Mouse (Mus musculus): ENCODE data around the gene 3110082J24Rik.

Gene 3110082J24Rik

DNA sequence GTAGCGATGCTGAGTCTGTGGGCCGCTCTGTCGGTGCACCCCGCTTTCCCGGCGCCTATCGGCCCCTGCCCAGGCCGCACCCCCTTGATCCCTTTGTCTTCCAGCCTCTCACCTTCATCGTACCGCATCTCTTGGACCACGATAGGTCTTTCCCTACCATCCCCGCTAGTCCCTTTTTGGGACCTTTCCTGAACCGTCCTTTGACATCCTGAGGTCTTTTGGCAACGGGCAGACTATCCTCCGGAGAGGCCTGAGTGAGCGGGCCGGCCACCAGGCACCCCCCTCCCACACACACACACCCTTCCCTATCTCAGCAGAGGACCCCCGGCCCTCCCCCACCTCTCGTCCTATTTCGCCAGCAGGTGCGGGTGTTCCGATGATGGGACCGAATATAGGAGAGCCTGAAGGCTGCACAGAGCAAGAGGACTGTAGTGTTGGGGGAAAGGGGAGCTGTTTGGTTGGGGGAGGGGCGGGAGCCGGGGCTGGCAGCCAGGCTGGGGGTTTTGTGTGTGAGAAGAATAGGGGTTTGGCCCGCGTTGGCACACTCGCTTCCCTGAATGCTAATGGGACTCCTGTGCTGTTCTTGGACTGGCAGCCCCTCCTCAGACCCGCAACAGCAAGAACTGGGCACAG, at the start of gene 3110082J24Rik:
Gene 3110082J24Rik, minus strand, starts transcription at position 419 of the 633 bp plus-strand sequence.
- no peak for DNase-seq (ENCODE audit: low spot score)

DNA sequence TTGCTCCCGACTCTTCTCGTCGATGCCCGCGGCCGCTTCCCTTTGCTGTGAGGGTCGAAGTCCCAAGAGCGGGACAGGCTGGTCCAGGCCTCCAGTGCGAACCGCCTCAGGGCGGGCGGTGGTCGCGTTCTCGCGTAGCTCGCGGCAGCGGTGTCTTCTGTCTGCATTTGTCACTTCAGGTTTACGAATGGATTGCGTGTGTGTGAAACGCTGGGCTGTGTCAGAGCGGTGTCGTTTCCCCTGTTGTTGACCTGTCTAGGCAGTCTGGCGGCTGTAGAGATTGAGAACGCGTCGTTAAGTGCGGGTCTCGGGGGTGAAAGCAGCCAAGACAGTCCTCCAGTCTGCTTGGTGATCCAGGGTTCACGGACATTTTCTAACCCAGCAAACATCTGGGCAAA, 49.5 kb upstream of the 3110082J24Rik start:
- DNase-seq (ENCODE audit: low spot score): no peak

DNA sequence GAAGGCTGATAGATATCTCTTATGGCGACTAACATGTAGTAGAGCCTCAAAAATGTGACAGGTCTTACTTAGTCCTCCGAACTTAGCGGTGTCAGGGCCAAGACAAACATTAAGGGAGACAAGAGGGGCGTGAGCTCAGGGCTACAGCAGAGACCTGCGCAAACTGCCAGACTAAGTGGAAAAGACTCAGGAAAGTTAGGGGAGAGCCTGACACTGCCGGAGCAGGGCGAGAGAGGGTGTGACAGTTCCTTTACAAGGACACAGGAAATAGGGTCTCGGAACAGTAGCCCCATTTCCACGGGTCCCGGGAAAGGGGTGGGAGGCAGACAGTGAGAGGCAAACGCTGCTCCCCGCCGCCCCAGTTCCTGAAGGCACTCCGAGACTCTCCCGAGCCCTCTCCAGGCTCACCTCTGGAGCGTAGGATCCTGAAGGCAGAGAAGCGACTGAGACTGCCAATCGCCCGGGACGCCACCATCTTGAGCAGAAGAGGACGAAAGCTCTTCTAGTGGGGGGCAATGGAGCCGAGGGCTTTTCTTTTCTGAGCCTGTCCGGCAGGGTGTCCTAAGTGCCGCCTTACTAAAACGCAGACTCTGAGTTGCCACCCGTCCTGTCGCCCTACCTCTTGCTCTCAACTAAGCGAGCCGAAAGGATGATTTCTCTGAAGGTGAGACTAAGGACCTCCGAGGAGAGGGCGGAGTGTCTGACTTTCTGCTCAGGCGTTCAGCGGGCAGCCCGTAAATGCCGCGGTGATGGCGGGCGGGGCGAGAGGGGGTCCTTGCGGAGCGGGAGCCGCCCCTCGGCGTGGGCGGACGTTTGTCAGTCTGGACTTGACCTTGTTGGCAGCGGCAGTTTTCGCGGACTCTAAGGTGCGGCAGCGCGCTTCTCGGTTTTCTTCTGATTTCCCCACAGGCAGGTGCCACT, 48.8 kb upstream of the 3110082J24Rik start, which contains the start of the genes Hadha and Hadhb:
Gene Hadha, minus strand, starts transcription at position 689 of the 921 bp plus-strand sequence.
Gene Hadhb, plus strand, starts transcription at position 775 of the 921 bp plus-strand sequence.
- peak; percentile 87 for DNase-seq (ENCODE audit: low spot score)

DNA sequence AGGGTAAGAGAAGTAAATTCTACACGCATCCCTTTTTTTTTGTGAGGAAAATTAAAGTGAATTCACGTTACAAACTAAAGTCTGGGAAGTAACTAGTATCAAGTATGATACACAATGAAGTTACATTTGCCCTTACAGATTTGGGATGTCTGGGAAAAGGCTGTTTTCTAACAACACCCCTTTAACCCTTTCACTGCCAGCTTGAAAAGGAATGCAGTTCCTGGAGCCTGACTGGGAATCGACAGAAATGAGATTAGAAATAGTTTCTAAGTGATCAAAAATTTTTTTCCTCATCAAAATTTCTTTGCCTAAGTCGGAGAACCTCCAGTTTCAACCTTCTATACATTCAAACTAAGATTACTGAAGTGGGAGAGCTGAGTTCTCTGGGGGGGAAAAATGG, 48.1 kb upstream of the 3110082J24Rik start:
- peak; percentile 29 for DNase-seq (ENCODE audit: low spot score)

DNA sequence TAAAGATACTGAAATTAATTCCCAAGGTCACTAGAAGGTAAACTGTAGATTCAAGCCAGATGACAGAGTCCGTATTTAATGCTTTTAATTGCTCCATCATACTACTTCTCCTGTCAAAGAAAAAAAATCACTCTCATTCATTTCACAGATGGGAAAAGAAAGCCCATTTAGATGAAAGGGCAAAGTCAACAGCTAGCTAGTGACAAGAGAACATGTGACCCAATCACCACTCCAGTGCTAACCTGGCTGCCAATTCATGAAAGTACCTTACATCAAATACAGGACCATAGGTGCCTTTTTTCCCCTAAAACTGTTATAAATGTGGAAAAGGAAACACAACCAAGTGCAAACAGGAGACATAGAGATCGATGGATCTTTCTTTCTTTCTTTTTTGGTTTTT, 47.3 kb upstream of the 3110082J24Rik start:
- DNase-seq (ENCODE audit: low spot score): no peak

DNA sequence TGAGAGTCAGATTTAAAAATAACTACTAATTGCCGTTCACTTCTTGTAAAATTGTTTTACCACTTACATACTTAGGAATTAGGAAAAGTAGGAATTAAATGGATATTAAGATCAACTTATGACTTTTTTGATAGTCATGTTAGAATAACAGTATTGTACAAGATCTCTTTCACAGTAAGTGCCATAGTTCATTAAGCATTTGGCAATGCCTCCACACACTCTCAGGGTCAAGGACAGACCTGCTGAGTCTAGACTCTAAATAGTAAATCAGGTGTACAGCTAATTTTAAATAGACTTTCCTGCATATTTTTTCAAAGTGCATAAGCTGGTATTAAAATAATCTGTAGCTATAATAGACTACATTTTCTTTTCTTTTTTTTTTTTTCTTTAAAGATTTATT, 46.5 kb upstream of the 3110082J24Rik start:
- no peak for DNase-seq (ENCODE audit: low spot score)

DNA sequence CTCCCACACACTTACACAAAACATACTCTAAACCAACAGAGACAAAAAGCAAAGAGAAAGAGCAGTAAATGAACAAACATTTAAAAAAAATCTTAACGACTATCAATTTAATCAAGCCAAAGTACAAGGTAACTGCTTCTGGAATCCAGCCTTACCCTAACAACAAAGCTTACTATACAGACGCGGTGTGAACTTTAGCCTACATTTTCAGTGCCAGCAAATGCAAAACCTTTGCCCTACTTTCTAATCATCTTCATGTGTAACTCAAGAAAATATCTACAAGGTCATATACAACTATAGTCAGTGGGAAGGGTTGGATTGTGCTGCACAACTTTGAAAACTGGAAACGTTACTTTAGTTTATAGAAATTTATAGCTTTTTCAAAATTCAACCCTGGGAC, 46.1 kb upstream of the 3110082J24Rik start:
- DNase-seq (ENCODE audit: low spot score): no peak

DNA sequence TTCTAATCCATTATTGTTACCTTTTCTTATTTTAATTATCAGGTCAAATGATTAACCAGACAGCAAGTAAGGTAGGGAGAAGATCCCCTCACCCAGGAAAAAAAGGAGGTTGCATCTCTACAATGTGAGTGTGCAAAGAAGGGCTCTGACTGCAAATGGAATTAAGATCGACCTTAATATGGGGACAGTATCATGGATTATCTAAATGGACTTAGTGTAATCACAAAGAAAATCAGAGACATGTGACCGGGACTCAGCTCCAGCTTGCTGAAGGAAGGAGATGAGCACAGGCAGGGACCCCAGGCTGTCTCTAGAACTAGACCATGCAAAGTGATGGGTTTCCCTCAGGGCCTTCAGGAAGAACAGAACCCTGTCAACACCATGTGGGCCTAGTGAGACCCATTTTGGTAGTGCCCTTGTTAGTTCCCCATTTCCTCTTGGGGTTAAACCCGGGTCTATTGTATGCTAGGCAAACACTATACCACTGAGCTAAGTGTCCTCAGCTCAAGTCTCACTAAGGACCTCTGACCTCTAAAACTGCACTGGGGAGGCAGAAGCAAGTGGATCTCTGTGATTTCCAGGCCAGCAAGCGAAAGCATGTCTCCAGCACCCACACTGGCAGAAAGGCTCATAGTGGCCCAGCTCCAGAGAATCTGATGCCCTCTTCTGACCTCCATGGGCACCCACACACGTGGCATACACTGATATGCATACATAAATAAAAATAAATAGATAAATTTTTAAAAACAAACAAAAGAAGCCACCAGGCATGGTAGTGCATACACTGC, 42.4 kb upstream of the 3110082J24Rik start:
- DNase-seq (ENCODE audit: low spot score): no peak

DNA sequence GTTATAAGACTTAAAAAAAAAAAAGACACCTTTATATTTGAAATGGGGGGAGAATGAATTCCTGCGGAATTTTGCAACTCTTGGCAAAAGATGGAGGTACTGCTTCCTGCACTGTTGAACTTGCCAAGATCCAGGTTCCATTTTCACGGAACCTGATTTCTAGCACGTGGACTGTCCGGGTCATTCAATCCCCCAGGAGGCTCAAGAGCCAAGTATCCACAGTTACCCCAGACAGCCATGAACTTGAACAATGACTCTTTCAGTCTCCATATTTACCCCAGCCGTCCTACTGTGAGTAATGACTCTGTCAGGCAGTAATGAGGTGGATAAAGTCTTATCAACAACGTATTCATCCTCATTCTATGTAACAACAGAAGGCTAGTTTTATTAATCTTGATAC, 40.6 kb upstream of the 3110082J24Rik start:
- no peak for DNase-seq (ENCODE audit: low spot score)

DNA sequence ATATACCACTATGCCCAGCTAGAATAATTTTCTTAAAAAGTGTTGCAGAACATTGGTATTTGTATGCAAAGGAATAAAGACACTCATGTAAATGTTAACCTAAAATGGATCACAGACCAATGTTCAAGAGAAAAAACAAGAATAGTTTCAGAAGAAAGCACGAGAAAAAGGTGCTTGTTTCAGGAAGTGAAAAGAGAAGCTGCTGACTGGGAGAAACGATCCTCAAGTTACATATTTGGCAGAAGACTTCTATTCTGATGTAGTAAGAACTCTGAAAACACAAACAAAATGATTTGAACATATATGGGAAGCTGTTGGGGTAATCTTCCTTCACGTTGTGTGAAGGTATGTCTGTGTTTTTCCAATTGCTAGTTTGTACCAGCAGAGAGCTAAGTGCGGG, 32.3 kb upstream of the 3110082J24Rik start:
- DNase-seq (ENCODE audit: low spot score): no peak

DNA sequence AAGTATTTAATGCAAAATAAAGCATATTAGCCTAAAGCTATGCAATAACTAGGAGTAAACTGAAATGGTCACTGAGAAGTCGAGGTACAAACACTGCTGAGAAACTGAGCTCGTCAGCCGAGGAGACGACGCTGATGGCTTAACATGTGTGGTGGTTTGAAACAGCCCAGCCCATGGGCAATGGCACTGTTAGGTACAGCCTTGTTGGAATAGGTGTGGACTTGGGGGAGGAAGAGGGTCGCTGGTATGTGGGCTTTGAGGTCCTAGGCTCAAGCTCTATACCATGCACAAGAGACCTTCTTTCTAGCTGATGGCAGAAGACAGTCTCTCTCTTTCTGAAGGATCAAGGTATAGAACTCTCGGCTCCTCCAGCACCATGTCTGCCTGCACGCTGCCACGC, 31.4 kb upstream of the 3110082J24Rik start:
- no peak for DNase-seq (ENCODE audit: low spot score)

DNA sequence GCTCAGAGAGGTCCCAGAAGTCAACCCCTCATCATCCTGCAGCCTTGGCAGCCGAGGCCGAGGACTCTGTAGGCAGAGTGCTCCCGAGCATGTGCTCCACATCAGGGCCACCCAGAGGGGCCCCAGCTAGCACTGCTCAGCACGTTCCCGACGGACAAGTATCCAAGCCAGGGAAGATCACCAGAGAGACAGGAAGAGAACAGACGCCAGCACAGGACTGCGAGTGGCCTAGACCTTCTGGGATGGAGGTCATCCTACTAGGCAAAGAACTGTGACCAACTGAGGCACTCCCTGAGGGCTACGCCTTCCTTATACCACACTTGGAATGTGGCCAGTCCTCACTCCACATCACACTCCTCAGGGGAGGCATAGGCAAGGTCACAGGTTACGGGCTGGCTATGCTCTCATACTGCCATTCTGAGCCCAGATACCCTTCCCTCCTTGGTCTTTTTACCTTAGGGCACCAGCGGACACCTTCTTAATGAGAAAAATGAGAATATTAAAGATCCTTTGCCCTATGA, 29.9 kb upstream of the 3110082J24Rik start:
- DNase-seq (ENCODE audit: low spot score): no peak

DNA sequence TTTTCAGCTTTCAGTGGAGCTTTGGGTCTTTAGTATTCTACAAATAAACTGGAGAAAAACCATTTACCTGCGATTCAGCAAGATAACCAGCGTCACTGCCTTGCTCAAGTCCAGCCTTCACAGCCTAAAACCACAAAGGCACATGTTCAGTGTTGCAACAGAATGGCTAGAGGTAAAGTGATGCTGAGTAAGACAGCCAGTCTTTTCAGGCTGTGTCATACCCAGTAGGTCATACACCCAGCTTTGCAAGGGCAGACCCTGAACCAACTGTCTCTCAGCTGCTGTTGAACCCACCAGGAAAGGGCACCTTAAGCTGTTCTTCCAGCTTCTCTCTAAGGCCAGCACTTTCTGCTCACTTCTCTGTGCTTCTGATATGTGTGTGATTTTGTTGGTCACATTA, 26.3 kb upstream of the 3110082J24Rik start:
- DNase-seq (ENCODE audit: low spot score): no peak

DNA sequence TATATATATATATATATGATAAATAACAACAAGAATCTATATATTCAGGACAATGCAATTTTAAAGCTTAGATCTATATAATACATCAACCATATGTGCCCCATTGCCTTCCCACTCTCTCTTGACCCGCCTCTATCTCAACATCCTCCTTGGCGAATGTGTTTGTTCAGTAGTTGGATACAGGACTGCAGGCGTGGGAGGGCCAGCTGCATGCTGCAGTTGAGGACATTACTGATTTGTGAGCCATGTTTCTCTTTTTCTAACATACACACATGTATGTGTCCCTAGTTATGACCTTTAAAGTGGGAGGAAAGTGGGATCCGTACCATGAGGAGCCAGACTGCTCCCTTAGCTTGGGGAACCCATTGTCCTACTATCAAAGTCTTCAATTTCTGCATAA, 25.4 kb upstream of the 3110082J24Rik start:
- no peak for DNase-seq (ENCODE audit: low spot score)

DNA sequence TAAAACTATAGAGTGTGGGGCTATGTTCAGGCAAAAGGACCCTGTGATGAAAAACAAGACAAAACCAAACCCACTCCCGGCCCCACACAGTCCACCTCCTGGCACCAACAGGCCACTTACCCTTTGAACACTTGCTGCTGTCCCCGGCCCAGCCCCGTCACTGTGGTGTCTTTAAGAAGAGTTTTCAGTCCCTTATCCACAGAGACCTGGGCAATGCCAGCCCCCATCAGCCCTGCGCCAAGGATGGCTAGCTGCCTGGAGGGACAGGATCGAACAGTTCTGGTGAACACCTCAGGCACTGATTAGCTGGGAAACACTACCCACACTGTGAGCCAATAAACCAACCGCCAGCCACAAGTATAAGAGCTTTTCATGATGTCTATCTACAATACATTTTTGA, 22.8 kb upstream of the 3110082J24Rik start:
- DNase-seq (ENCODE audit: low spot score): no peak

DNA sequence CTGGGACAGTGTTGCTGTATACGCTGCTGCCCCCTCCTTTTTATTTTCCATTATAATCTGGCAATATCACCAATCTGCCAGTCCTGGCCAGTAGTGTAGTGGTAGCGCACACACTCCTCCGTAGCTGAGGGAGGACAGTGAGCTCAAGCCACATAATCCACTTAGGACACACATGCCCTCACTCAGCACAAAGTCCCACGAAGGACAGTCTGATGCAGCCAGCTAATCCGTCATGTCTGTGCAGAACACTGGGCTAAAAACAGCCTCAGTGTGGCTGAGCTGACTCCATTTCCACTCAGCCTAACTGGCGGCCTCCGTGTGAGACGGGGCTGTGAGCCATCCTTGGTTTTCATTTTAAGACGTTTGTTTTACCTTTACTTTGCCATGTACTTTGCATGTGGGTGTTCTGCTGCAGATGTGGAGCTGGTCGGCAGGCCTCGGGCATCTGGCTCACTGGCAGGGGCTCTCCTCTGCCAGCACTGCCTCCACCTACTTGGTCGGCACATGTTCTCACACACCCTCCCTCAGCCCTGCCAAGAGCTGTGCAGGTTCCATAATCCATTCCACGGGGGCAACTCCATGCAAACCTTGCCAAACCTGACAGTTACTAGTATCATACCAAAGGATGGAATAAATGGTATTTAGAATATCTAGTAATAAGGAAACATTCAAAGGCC, 22.2 kb upstream of the 3110082J24Rik start:
- no peak for DNase-seq (ENCODE audit: low spot score)

DNA sequence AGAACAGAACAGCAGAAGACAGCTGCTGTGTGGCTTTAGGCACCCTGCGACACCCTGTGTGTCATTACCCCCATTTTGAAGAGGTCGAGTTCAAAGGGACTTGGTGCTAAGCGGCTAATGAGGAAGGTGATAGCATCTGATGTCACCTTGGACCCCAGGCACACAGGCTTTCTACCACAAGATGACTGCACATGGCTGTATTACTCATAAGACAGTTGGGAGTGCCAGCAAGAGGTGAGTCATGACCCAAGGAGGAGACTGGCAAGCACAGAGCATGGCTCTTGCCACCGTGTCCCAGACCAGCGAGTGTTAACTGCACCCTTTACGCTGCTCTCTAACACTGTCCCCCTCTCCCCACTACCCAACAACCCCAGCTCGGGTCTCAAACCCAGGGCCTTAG, 20.9 kb upstream of the 3110082J24Rik start:
- DNase-seq (ENCODE audit: low spot score): no peak

DNA sequence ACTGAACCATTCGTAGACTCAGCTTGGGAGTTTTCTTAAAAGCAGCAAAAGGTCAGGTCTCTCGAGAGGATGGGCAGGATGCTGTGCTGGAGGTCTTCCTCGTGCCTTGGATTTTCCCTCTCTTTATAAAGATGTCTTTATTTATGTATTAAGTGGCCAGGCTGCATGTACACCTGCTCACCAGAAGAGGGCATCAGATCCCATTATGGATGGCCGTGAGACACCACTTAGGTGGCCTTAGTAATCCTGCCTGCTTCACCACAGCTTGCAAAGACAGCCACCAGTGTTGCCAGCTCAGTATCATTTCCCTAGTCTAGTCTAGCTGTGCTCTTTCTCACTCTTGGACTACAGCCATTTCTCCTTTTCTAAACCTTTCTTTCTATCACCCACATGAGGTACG, 19.7 kb upstream of the 3110082J24Rik start:
- DNase-seq (ENCODE audit: low spot score): peak; percentile 34

DNA sequence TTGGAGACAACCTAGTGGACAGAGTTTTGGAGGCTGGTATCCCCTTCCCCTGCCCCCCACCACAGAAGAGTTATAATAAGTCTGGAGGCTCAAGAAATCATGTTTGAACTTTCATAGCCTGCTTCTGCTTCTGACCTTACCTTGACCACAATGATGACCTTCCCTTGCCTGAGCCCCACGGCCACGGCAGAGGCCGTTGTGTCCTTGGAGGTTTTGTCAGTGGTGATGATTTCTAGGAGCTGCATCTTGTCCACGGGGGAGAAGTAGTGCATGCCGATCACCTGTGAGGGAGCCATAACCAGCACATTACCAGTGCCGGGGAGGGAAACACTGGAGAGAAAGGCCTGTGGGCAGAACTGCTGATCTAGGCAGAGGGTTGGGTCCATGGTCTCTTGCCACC, 16.6 kb upstream of the 3110082J24Rik start:
- DNase-seq (ENCODE audit: low spot score): no peak

DNA sequence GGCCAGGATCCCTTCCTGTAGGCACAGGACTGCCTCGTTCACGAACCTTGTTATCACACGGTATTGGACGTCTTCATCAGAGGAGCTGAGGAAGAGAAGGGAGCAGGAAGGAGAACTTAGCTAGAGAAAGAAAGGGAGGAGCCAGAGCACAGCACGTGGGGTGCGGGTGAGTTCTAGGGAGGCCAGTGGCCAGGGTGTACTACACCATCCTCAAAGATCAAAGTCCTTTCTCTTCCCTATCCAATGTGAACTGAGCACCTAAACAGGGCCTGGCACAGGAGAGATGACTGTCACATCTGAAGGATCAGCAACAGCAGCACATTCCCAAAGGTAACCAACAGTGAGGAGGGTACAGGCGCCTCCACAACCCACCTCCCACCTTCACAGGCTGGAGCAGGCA, 14.2 kb upstream of the 3110082J24Rik start:
- no peak for DNase-seq (ENCODE audit: low spot score)

DNA sequence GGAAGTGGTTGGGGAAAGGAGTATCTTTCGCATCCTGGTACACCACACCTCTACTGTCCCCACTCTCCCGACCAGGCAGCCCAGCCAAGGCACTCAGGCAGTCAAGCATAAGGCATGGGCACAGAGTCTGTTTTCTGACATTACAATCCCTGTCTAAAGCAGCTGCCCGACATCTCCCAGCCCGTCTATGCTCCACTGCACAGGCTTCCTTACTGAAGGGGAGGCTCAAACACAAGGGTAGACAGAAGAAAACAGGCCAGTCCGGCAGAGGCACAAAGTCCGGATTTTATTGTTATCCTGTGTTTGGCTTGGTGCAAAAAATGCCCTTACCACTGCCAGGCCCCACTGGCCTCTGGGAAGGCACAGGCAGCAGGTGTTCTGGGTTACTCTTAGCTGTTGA, 13.3 kb upstream of the 3110082J24Rik start:
- no peak for DNase-seq (ENCODE audit: low spot score)

DNA sequence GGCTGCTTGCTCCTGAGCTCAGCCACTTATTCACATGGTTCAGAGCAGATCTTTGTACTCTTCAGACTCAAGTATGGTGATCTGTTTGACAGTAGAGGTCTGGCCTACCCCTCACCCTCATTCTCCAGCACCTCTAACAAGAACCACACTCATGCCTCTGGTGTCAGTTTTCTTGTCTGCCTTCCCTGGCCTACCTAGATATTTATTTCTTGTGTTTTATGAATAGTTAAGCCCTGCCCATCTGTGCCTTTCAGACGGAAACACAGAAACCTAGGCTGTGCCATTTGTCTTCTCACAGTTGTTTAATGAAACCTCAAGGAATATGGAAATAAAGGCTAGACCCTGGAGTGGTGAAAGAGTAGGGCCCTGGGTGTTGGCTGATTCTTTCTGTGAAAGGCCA, 12.1 kb upstream of the 3110082J24Rik start:
- DNase-seq (ENCODE audit: low spot score): no peak
